Mouse (Mus musculus) small intestine, adult 2 months (tissue): ENCODE data around the gene Fkbp1a. TPM values are rescaled to one million over a fixed set of nuclear protein-coding genes. Genes with fewer than 3 reads are reported as not detected.

Experiments
- H3K27ac ChIP-seq: fragments of 200-500 bp; 2 replicates; pipeline ENCODE4 v1.5.1; 2012; ENCODE audit warnings: low read depth, low read length, control low read depth, inconsistent platforms; ENCODE audit not compliant: insufficient read depth
- H3K27me3 ChIP-seq: fragments of 200-500 bp; 2 replicates; pipeline ENCODE4 v1.6.1; 2012; ENCODE audit warnings: mild to moderate bottlenecking, moderate library complexity, low read length, inconsistent platforms; ENCODE audit not compliant: control insufficient read depth, insufficient read depth
- H3K36me3 ChIP-seq: fragments of 200-500 bp; 2 replicates; pipeline ENCODE4 v1.6.1; 2012; ENCODE audit warnings: mild to moderate bottlenecking, low read length, control low read depth, inconsistent platforms; ENCODE audit not compliant: control insufficient read depth, insufficient read depth
- H3K4me1 ChIP-seq: fragments of 200-500 bp; 2 replicates; pipeline ENCODE4 v1.6.1; 2012; ENCODE audit warnings: low read length, inconsistent platforms, mixed read lengths; ENCODE audit not compliant: control insufficient read depth, insufficient read depth, insufficient read length
- H3K4me3 ChIP-seq: fragments of 200-500 bp; 2 replicates; pipeline ENCODE4 v1.5.1; 2012; ENCODE audit warnings: low read depth, mild to moderate bottlenecking, control low read depth, inconsistent platforms, low read length, moderate library complexity
- CTCF ChIP-seq: fragments of 200-500 bp; IDR thresholded peaks from 2 replicates; pipeline ENCODE4 v1.5.1; 2012; ENCODE audit warnings: low read depth, mild to moderate bottlenecking, control low read depth, inconsistent platforms, low read length, moderate library complexity, mixed read lengths; ENCODE audit not compliant: insufficient replicate concordance, insufficient read length; ENCODE audit errors: extremely low read depth
- POLR2A ChIP-seq: fragments of 200-500 bp; IDR thresholded peaks from 2 replicates; pipeline ENCODE4 v1.6.1; 2012; ENCODE audit warnings: low read depth, mild to moderate bottlenecking, control low read depth, inconsistent platforms, low read length, moderate library complexity
- WGBS: fragments of 180-500 bp; shearing (Covaris S2); methylation state at CpG from one replicate; pipeline ENCODE4 v1.1.7; 2018; 5-methylcytosine and 5-hydroxymethylcytosine counted together
- polyA plus RNA-seq: library from polyadenylated mRNA; depleted of rRNA; stranded (reverse); fragments of >200 nt; gene quantifications from 2 replicates; pipeline ENCODE4 v1.2.3, GENCODE M21; 2012

Gene Fkbp1a
- polyA plus RNA-seq, 1 experiment = 65.0 TPM

DNA sequence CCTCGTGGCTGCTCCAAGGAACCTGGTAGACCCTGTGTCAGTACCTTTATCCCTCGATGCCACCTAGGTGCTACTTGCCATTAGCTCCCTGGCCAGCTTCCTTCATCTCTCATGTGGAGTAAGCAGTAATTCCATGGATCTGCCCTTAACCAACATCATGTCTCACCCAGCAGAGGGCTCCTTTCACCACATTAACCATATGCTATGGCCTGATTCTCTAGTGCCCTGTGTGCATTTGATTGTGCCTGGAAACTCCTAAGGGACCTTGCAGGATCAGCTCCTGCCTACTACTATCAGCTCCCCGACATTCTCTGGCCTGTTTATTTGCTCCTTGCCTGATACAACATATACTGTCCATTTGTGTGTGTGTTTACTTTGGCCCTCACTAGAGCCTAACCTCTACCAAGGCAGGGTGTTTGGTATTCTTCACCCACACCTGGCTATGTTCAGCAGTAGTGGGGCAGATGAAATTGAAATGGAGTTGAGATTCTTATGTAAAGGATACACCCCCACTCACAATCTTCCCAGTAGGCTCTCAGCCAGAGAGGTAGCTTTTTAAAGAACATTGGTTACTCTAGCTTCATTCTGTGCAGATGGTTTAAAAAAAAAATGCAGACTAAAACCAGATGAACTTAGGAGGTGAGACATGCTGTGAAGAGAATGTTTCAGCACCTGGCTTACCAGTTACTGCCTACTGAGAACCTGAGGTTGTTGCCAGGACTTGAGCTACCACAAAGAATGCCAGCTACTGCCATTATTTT lies 28.6 kb upstream of the Fkbp1a start:
- no peak for TF ChIP-seq CTCF
- TF ChIP-seq POLR2A = no peak
- Histone ChIP-seq H3K36me3 (peaks cover 34% of the 10 kb centered on the region), H3K27me3 (no peaks in the 10 kb centered on the region), H3K4me1 (peaks cover 4% of the 10 kb centered on the region; the same call in 1 of the 2 replicates), H3K27ac (no peak overlapping the region), H3K4me3 (no peak overlapping the region)
- 79% methylated on average over 3 of the region's 3 CpGs for WGBS

DNA sequence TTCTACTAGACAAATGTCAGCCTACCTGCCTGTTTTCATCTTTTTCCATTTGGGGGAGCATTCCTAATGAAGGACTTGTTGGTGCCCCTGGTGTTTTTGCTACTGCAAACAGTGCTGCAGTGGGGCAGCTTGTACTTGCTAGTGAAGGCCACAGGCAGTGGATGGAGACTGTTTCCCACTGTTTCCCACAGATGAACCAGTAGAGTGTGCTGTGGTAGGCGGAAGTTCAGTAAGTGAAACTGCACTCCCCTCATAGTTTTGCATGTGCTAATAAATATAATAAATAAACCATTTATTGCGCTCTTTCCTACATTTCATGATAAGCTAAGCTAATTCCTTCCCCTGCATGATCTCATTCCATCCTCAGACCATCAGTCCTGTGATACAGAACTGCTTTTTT lies 23.3 kb upstream of the Fkbp1a start:
- Histone ChIP-seq H3K36me3 (peaks cover 19% of the 10 kb centered on the region), H3K27ac (no peak overlapping the region), H3K4me1 (no peaks in the 10 kb centered on the region), H3K27me3 (no peaks in the 10 kb centered on the region), H3K4me3 (no peak overlapping the region)
- 58% methylated on average over 2 of the region's 2 CpGs for WGBS
- TF ChIP-seq POLR2A = no peak

DNA sequence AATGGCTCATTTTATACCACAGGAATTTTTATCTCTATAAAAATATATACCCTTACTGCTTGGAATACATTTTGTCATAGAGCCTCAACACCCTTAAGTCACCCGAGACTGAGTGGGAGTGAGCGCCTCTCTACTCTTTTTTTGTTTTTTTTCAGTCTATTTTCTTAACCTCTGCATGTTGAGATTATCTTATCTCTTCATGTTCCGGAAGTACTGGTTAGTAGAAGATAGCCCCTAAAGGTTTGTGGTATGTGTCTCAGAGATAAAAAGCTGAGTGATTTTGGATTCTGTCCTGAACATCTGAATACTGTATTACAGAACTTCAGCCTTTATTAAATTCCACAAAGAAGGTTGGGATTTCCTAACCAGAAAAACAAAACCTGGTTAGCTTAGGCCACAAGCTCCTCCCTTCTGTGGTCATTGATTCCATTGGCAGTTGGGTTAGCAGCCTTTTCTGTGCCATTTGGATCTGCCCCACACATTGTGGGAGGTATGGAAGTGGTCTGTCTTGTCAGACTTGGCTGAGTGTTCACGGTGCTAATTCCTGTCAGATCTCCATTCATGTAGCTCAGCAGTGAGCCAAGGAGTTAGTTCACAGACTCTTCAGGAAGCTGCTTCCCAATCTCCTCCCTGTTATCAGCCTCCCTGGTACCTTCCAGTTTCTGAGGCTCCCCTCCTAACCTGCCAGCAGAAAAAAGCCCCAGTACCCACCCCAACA lies 17.8 kb upstream of the Fkbp1a start:
- H3K27ac ChIP-seq = no peak overlapping the region
- no peak overlapping the region for H3K4me3 ChIP-seq
- no peaks in the 10 kb centered on the region for H3K4me1 ChIP-seq
- H3K36me3 ChIP-seq = peaks cover 7% of the 10 kb centered on the region
- H3K27me3 ChIP-seq = no peaks in the 10 kb centered on the region
- TF ChIP-seq CTCF (no peak), POLR2A (no peak)
- 48% methylated on average over 4 of the region's 4 CpGs for WGBS

DNA sequence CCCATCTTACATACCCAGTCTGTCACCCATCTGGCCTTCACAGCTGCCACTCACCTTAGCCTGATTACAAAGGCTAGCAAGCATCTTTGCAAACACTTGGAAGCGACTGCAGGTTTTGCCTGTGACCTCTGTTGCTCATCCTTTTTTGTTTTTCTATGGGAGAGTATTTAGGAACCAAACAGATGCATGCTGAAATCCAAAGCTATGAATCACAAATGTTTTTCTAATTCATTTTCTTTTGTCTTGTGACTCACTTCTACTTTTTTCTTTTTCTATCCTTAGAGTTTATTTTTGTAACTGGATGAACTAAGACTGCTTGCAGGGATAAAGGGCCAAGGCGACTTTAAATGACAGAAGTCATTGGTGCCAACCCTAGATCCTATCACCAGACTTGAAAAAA lies 16.8 kb upstream of the Fkbp1a start:
- H3K4me1 ChIP-seq = peaks cover 6% of the 10 kb centered on the region; the same call in 1 of the 2 replicates
- H3K27ac ChIP-seq = no peak overlapping the region
- H3K27me3 ChIP-seq = no peaks in the 10 kb centered on the region
- TF ChIP-seq POLR2A (no peak), CTCF (no peak)
- peaks cover 2% of the 10 kb centered on the region; the same call in 1 of the 2 replicates for H3K36me3 ChIP-seq
- 78% methylated on average over 2 of the region's 2 CpGs for WGBS
- no peak overlapping the region for H3K4me3 ChIP-seq

DNA sequence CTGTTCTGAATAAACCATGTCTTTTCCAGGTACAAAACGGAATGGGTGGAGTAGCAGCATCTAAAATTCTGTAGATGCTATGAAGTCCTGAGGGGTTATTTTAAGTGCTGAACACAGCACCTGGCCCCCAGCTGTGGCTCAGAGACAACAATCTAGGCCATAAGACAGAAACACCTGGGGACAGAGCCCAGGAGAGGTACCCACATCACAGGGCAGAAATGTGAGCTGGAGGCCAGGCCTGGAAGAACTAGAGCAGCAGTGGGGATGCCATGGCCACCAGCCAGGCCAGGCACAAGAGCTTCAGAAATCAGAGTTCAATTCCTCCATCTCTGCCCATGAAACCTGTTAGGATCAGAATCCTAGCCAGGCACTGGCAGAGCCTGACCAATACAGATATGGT lies 14.2 kb upstream of the Fkbp1a start:
- H3K27me3 ChIP-seq = no peaks in the 10 kb centered on the region
- peaks cover 8% of the 10 kb centered on the region; the same call in 1 of the 2 replicates for H3K4me1 ChIP-seq
- H3K4me3 ChIP-seq = no peak overlapping the region
- TF ChIP-seq CTCF (no peak), POLR2A (no peak)
- no peaks in the 10 kb centered on the region for H3K36me3 ChIP-seq
- H3K27ac ChIP-seq = no peak overlapping the region
- WGBS = 96% methylated on average over 1 of the region's 1 CpGs

DNA sequence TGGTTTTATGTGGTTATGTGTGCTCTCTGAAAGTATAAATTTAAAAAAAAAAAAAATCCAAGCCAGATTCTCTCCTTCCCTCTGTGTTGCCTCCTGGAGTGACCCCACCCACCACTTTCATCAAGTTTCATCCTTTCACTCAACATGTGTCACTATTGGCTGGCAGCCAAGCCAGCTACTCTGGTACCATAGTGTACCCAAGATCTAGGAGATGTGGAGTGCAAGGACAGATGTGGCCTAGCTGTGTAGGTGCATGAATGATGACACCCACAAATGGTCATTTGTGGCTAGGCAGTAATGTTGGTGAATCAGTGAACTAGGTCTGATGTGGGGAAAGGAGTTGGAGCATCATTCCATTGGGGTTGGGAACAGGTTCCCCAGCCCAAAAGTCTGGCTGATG lies 13.1 kb upstream of the Fkbp1a start:
- TF ChIP-seq POLR2A = no peak
- TF ChIP-seq CTCF = no peak
- H3K27ac ChIP-seq = no peak overlapping the region
- H3K36me3 ChIP-seq = no peaks in the 10 kb centered on the region
- H3K4me1 ChIP-seq = peaks cover 8% of the 10 kb centered on the region; the same call in 1 of the 2 replicates
- H3K4me3 ChIP-seq = no peak overlapping the region
- H3K27me3 ChIP-seq = no peaks in the 10 kb centered on the region

DNA sequence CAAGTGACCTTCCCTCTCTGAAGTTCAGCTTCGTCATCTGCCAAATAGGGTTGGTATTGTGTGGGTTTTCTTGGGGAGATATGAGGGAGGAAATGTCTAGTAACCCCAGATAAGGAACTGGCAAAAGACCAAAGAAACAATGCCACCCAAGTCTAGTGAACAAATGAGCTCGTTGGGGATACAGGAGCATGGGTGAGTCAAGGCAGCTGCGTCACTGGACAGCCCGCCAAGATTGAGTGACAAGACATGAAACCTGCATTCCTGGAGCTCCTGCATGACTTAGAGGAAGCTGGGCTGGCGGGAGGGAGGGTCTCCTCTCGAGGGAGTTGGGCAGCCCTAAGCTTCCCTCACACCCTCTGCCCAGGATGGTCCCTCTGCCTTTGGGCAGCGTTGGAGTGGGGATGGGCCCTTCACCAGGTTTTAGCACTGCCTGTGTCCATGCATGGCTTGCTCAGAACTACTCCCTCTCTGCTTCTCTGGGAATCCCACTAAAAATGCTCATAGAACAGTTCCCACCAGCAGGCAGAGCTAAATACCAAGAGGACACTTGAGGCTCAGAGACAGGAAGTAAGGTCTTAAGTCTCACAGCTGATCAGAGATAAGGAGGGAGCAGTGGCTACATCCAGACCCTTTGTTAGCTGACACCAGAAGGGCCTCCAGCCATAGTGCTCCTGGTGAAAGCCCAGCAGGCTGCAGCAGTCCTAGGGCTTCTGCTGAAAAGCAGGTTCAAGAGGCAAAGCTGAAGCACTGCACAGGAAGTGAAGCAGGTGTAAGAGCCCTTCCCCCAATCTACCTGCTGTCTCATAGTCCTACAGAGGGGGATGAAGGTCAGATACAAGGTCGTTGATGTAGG lies 11.7 kb upstream of the Fkbp1a start:
- peaks cover 8% of the 10 kb centered on the region; the same call in 1 of the 2 replicates for H3K4me1 ChIP-seq
- no peak overlapping the region; the same call in 1 of the 2 replicates for H3K27ac ChIP-seq
- H3K27me3 ChIP-seq = no peaks in the 10 kb centered on the region
- TF ChIP-seq CTCF (no peak), POLR2A (no peak)
- WGBS = 21% methylated on average over 8 of the region's 8 CpGs
- H3K36me3 ChIP-seq = no peaks in the 10 kb centered on the region
- no peak overlapping the region for H3K4me3 ChIP-seq
